8 mouse cellular contexts compared by ENCODE assay signal in genomic region chr6:88842731-88843151, GRCm38 (mm10). TPM values are rescaled to one million over a fixed set of nuclear protein-coding genes. Genes with fewer than 3 reads are reported as not detected.
DNase-seq lines count a peak whose midpoint lies in the region; ATAC-seq and TF ChIP-seq lines count a peak whose summit lies in the region.

No protein-coding gene starts in this region.

- H3K79me2 ChIP-seq in MEL (ENCODE audit: control insufficient read depth, insufficient read depth, low read length, poor library complexity): no peaks in the 10 kb centered on the region; the same call in 1 of the 2 replicates

- H3K27ac ChIP-seq in kidney, embryonic 15.5 days: peak overlapping the region; percentile 93
- H3K27ac ChIP-seq in MEL (ENCODE audit: control insufficient read depth, low read depth, low read length): no peak overlapping the region
- H3K27ac ChIP-seq in hindbrain, embryonic 14.5 days: peak overlapping the region; percentile 84
- peak overlapping the region; percentile 92 for H3K27ac ChIP-seq in liver, postnatal 0 days (ENCODE audit: low read depth)
- peak overlapping the region; percentile 77 for H3K27ac ChIP-seq in stomach, embryonic 14.5 days (ENCODE audit: low read length)

- no peaks in the 10 kb centered on the region for H3K27me3 ChIP-seq in kidney, embryonic 15.5 days
- peaks cover 1 to 2% of the 10 kb centered on the region in 2 experiments; a peak in 2 of 4 replicates for H3K27me3 ChIP-seq in MEL (ENCODE audit: control insufficient read depth in 1 of 2, insufficient read depth in 2 of 2, low read length in 2 of 2)
- no peaks in the 10 kb centered on the region for H3K27me3 ChIP-seq in hindbrain, embryonic 14.5 days (ENCODE audit: control insufficient read depth, insufficient read depth, low read length)
- no peaks in the 10 kb centered on the region for H3K27me3 ChIP-seq in liver, postnatal 0 days (ENCODE audit: insufficient read depth, low read length)
- H3K27me3 ChIP-seq in stomach, embryonic 14.5 days (ENCODE audit: control insufficient read depth, insufficient read depth, low read length): no peaks in the 10 kb centered on the region

- ATAC-seq in kidney, embryonic 15.5 days (replicated peaks; ENCODE audit: low FRiP score): no peak; the same call in none of the 2 replicates
- no peak; the same call in 1 of the 2 replicates for ATAC-seq in hindbrain, embryonic 14.5 days (ENCODE audit: low FRiP score)
- ATAC-seq in liver, postnatal 0 days: no peak
- peak; percentile 1; the same call in 1 of the 2 replicates for ATAC-seq in stomach, embryonic 14.5 days (ENCODE audit: insufficient number of reproducible peaks, insufficient read depth, low FRiP score, low read depth)

- peak overlapping the region; percentile 95 for H3K4me3 ChIP-seq in kidney, embryonic 15.5 days (replicated peaks)
- H3K4me3 ChIP-seq in MEL (ENCODE audit: control insufficient read depth in 1 of 2, insufficient read depth in 1 of 2, low read depth in 2 of 2, low read length in 2 of 2): peak overlapping the region; percentile 64 to 67
- peak overlapping the region; percentile 77 for H3K4me3 ChIP-seq in hindbrain, embryonic 14.5 days (replicated peaks; ENCODE audit: low read length)
- peak overlapping the region; percentile 71 for H3K4me3 ChIP-seq in liver, postnatal 0 days (ENCODE audit: low read depth, low read length)
- peak overlapping the region; percentile 80 for H3K4me3 ChIP-seq in stomach, embryonic 14.5 days (ENCODE audit: low read depth, low read length)

- no peak for TF ChIP-seq CTCF in MEL (IDR thresholded peaks at IDR 0.05 in 2 of 3, conservative IDR thresholded peaks at IDR 0.05 in 1 of 3; ENCODE audit: control insufficient read depth in 1 of 3, insufficient read depth in 1 of 3, low read depth in 2 of 3, low read length in 3 of 3, poor library complexity in 1 of 3, severe bottlenecking in 1 of 3)
- TF ChIP-seq CTCF in liver, postnatal 0 days (IDR thresholded peaks at IDR 0.05; ENCODE audit: low read depth): no peak

- TF ChIP-seq RAD21 in MEL (IDR thresholded peaks at IDR 0.05; ENCODE audit: low read depth, low read length): no peak

- no peaks in the 10 kb centered on the region for H3K9me3 ChIP-seq in kidney, embryonic 15.5 days (replicated peaks)
- no peaks in the 10 kb centered on the region for H3K9me3 ChIP-seq in MEL (replicated peaks; ENCODE audit: insufficient read depth, low read length)
- no peaks in the 10 kb centered on the region for H3K9me3 ChIP-seq in hindbrain, embryonic 14.5 days (ENCODE audit: control insufficient read depth, low read length)
- no peaks in the 10 kb centered on the region for H3K9me3 ChIP-seq in liver, postnatal 0 days (ENCODE audit: low read length)
- no peaks in the 10 kb centered on the region for H3K9me3 ChIP-seq in stomach, embryonic 14.5 days (ENCODE audit: control insufficient read depth, low read depth, low read length)

- no peak for DNase-seq in kidney, adult 9 months
- DNase-seq in MEL (ENCODE audit: low read depth, low spot score): peak; percentile 36
- DNase-seq in embryo, embryonic 10.5 days (ENCODE audit: low spot score): peak; percentile 42
- DNase-seq in hindbrain, embryonic 14.5 days (ENCODE audit: low spot score): no peak
- DNase-seq in liver, postnatal 0 days: no peak
- DNase-seq in Muller cell, postnatal 12 days (ENCODE audit: inconsistent ontology term): no peak

- peak overlapping the region; percentile 83 for H3K9ac ChIP-seq in kidney, embryonic 15.5 days
- H3K9ac ChIP-seq in MEL (ENCODE audit: control insufficient read depth, low read depth, low read length, poor library complexity, severe bottlenecking): peak overlapping the region; percentile 68
- peak overlapping the region; percentile 60 for H3K9ac ChIP-seq in hindbrain, embryonic 14.5 days
- H3K9ac ChIP-seq in liver, postnatal 0 days (replicated peaks): peak overlapping the region; percentile 79
- peak overlapping the region; percentile 80 for H3K9ac ChIP-seq in stomach, embryonic 14.5 days (replicated peaks; ENCODE audit: low read depth, low read length)

- H3K4me1 ChIP-seq in kidney, embryonic 15.5 days: peaks cover 19% of the 10 kb centered on the region
- H3K4me1 ChIP-seq in MEL (ENCODE audit: control insufficient read depth in 1 of 2, insufficient read depth in 2 of 2, low read length in 2 of 2): peaks cover 2 to 6% of the 10 kb centered on the region in 2 experiments; a peak in 2 of 4 replicates
- peaks cover 11% of the 10 kb centered on the region for H3K4me1 ChIP-seq in hindbrain, embryonic 14.5 days (replicated peaks; ENCODE audit: control insufficient read depth, insufficient read depth, low read length)
- H3K4me1 ChIP-seq in liver, postnatal 0 days (ENCODE audit: insufficient read depth): peaks cover 23% of the 10 kb centered on the region
- H3K4me1 ChIP-seq in stomach, embryonic 14.5 days (ENCODE audit: control insufficient read depth, insufficient read depth, low read length): peaks cover 17% of the 10 kb centered on the region

- no peak for TF ChIP-seq EP300 in MEL (IDR thresholded peaks at IDR 0.05; ENCODE audit: low read depth in 1 of 2, low read length in 2 of 2)
- no peak for TF ChIP-seq EP300 in liver, postnatal 0 days (IDR thresholded peaks at IDR 0.05; ENCODE audit: low read depth)

- peak overlapping the region; percentile 82 for H3K4me2 ChIP-seq in kidney, embryonic 15.5 days
- H3K4me2 ChIP-seq in hindbrain, embryonic 14.5 days (replicated peaks): peak overlapping the region; percentile 80
- H3K4me2 ChIP-seq in liver, postnatal 0 days (ENCODE audit: low read depth, low read length): peak overlapping the region; percentile 99
- peak overlapping the region; percentile 81 for H3K4me2 ChIP-seq in stomach, embryonic 14.5 days (replicated peaks; ENCODE audit: low read depth, low read length)

- H3K36me3 ChIP-seq in kidney, embryonic 15.5 days: peaks cover 18% of the 10 kb centered on the region
- H3K36me3 ChIP-seq in MEL (ENCODE audit: control insufficient read depth in 1 of 2, insufficient read depth in 2 of 2, low read length in 2 of 2): no peaks in the 10 kb centered on the region
- H3K36me3 ChIP-seq in hindbrain, embryonic 14.5 days (replicated peaks; ENCODE audit: control insufficient read depth, insufficient read depth): peaks cover 62% of the 10 kb centered on the region
- H3K36me3 ChIP-seq in liver, postnatal 0 days (replicated peaks; ENCODE audit: insufficient read depth, low read length): peaks cover 21% of the 10 kb centered on the region
- H3K36me3 ChIP-seq in stomach, embryonic 14.5 days (ENCODE audit: control insufficient read depth, insufficient read depth, low read length): peaks cover 18% of the 10 kb centered on the region

- under 1% methylated on average over 26 of the region's 32 CpGs for WGBS in kidney, embryonic 15.5 days
- WGBS in hindbrain, embryonic 14.5 days: under 1% methylated on average over 31 of the region's 32 CpGs
- WGBS in liver, postnatal 0 days (ENCODE audit: insufficient replicate concordance): 5% methylated on average over 22 of the region's 32 CpGs
- 1% methylated on average over 30 of the region's 32 CpGs for WGBS in stomach, embryonic 14.5 days

- TF ChIP-seq POLR2A in MEL (IDR thresholded peaks at IDR 0.05; ENCODE audit: control insufficient read depth in 1 of 2, insufficient read depth in 1 of 2, low read depth in 1 of 2, low read length in 2 of 2, poor library complexity in 1 of 2): no peak

TF ChIP-seq in MEL, 35 proteins besides CTCF, POLR2A, EP300 and RAD21 (continues in another document):
- TF ChIP-seq NELFE (IDR thresholded peaks at IDR 0.05; ENCODE audit: low read depth, low read length) (no peak), ZNF384 (IDR thresholded peaks at IDR 0.05; ENCODE audit: low read depth, low read length) (no peak), ELF1 (IDR thresholded peaks at IDR 0.05; ENCODE audit: low read depth, low read length) (no peak)

RNA-seq across cellular contexts. Expression of gene Abtb1, which starts 1.0 kb away (rescaled TPM):
- 32.4 and 35.4 TPM in 2 replicates for polyA plus RNA-seq in kidney, embryonic 15.5 days (2015; fragmentation: Nextera tagmentation; extraction: Ambion mirVana)
- total RNA-seq in MEL (2012; rRNA removed): 7.3 and 7.4 TPM in 2 replicates
- 10 to 100 TPM in 1 of 2 experiments, not detected in 1; 16.9 TPM for polyA plus RNA-seq in MEL (2012; ENCODE audit: insufficient read depth in 1 of 2, insufficient read length in 2 of 2, low read depth in 1 of 2, low replicate concordance in 2 of 2, missing spikeins in 1 of 2)
- polyA plus RNA-seq in hindbrain, embryonic 14.5 days (2014; fragmentation: Nextera tagmentation; extraction: Ambion mirVana): 28.1 and 33.8 TPM in 2 replicates
- polyA plus RNA-seq in liver, postnatal 0 days (2015; fragmentation: Nextera tagmentation; extraction: Ambion mirVana): 36.2 and 39.1 TPM in 2 replicates
- 23.4 and 24.1 TPM in 2 replicates for polyA plus RNA-seq in stomach, embryonic 14.5 days (2014; fragmentation: Nextera tagmentation; extraction: Ambion mirVana)

RNA-seq across cellular contexts. Expression of gene Podxl2, which starts 32.1 kb away (rescaled TPM):
- polyA plus RNA-seq in kidney, embryonic 15.5 days (2015; fragmentation: Nextera tagmentation; extraction: Ambion mirVana): 43.2 and 55.0 TPM in 2 replicates
- total RNA-seq in MEL (2012; rRNA removed): not detected in 2 replicates
- polyA plus RNA-seq in MEL (2012; ENCODE audit: insufficient read depth in 1 of 2, insufficient read length in 2 of 2, low read depth in 1 of 2, low replicate concordance in 2 of 2, missing spikeins in 1 of 2): under 1 TPM in 1 of 2 experiments, not detected in 1; 0.10 TPM
- polyA plus RNA-seq in hindbrain, embryonic 14.5 days (2014; fragmentation: Nextera tagmentation; extraction: Ambion mirVana): 525 and 527 TPM in 2 replicates
- polyA plus RNA-seq in liver, postnatal 0 days (2015; fragmentation: Nextera tagmentation; extraction: Ambion mirVana): 1.1 and 1.3 TPM in 2 replicates
- polyA plus RNA-seq in stomach, embryonic 14.5 days (2014; fragmentation: Nextera tagmentation; extraction: Ambion mirVana): 79.8 and 85.3 TPM in 2 replicates

RNA-seq across cellular contexts. Expression of gene Mcm2, which starts 55.8 kb away (rescaled TPM):
- polyA plus RNA-seq in kidney, embryonic 15.5 days (2015; fragmentation: Nextera tagmentation; extraction: Ambion mirVana): 145 and 158 TPM in 2 replicates
- 214 and 242 TPM in 2 replicates for total RNA-seq in MEL (2012; rRNA removed)
- polyA plus RNA-seq in MEL (2012; ENCODE audit: insufficient read depth in 1 of 2, insufficient read length in 2 of 2, low read depth in 1 of 2, low replicate concordance in 2 of 2, missing spikeins in 1 of 2): 100 to 1,000 TPM; 110 to 268 TPM
- 27.0 and 30.2 TPM in 2 replicates for polyA plus RNA-seq in hindbrain, embryonic 14.5 days (2014; fragmentation: Nextera tagmentation; extraction: Ambion mirVana)
- 42.1 and 53.6 TPM in 2 replicates for polyA plus RNA-seq in liver, postnatal 0 days (2015; fragmentation: Nextera tagmentation; extraction: Ambion mirVana)
- 112 and 114 TPM in 2 replicates for polyA plus RNA-seq in stomach, embryonic 14.5 days (2014; fragmentation: Nextera tagmentation; extraction: Ambion mirVana)

RNA-seq across cellular contexts. Expression of gene Tpra1, which starts 59.3 kb away (rescaled TPM):
- 68.3 and 75.1 TPM in 2 replicates for polyA plus RNA-seq in kidney, embryonic 15.5 days (2015; fragmentation: Nextera tagmentation; extraction: Ambion mirVana)
- 20.3 and 22.9 TPM in 2 replicates for total RNA-seq in MEL (2012; rRNA removed)
- polyA plus RNA-seq in MEL (2012; ENCODE audit: insufficient read depth in 1 of 2, insufficient read length in 2 of 2, low read depth in 1 of 2, low replicate concordance in 2 of 2, missing spikeins in 1 of 2): 10 to 100 TPM in 1 of 2 experiments, not detected in 1; 42.4 TPM
- polyA plus RNA-seq in hindbrain, embryonic 14.5 days (2014; fragmentation: Nextera tagmentation; extraction: Ambion mirVana): 45.8 and 48.5 TPM in 2 replicates
- polyA plus RNA-seq in liver, postnatal 0 days (2015; fragmentation: Nextera tagmentation; extraction: Ambion mirVana): 32.2 and 33.9 TPM in 2 replicates
- polyA plus RNA-seq in stomach, embryonic 14.5 days (2014; fragmentation: Nextera tagmentation; extraction: Ambion mirVana): 55.1 and 55.6 TPM in 2 replicates

Comparison
In these comparisons a context has a peak if more than half of its experiments do, and no peak if none do; other contexts are left out.
1. DNase-seq: peak in MEL (single experiment) and embryo, embryonic 10.5 days (single experiment); none in kidney, adult 9 months (single experiment), hindbrain, embryonic 14.5 days (single experiment), liver, postnatal 0 days (single experiment) and Muller cell, postnatal 12 days (single experiment).
2. RNA of gene Podxl2, which starts 32.1 kb away (polyA plus RNA-seq): 525 to 527 TPM in hindbrain, embryonic 14.5 days, 79.8 to 85.3 TPM in stomach, embryonic 14.5 days and 43.2 to 55.0 TPM in kidney, embryonic 15.5 days; 1.1 to 1.3 TPM in liver, postnatal 0 days and 0.10 TPM in MEL; every median in the first group is over 10 times any median in the second.
3. Peak in every context shown above with its lines, with median percentiles within 50 percentile points of each other: H3K4me2 ChIP-seq, H3K4me3 ChIP-seq and H3K9ac ChIP-seq.